Mouse (Mus musculus): ENCODE measurements at regions not wholly inside any gene's neighbourhood (a gene's known extent, or its start where the extent isn't known, plus 50 kb on each side); places are given as distances from the start of the nearest gene placed in this dataset.

- no peak for DNase-seq
Observed at GRCm38 (mm10) chr19:37754024-37754423, 56.4 kb downstream of the Cyp26a1 start.

- no peak for DNase-seq
Observed at GRCm38 (mm10) chr19:37755372-37755771, 57.8 kb downstream of the Cyp26a1 start.

- no peak for DNase-seq
Observed at GRCm38 (mm10) chr19:37769376-37769775, 71.8 kb downstream of the Cyp26a1 start.

- no peak for DNase-seq
Observed at GRCm38 (mm10) chr19:37771956-37772355, 74.4 kb downstream of the Cyp26a1 start.

GRCm38 (mm10) chr19:37774551-37774950 is 77.0 kb downstream of the Cyp26a1 start:
- DNase-seq: no peak

- DNase-seq: no peak
Observed at GRCm38 (mm10) chr19:37774966-37775365, 77.4 kb downstream of the Cyp26a1 start.

- DNase-seq: peak; percentile 34 to 54
Observed at GRCm38 (mm10) chr19:37777961-37778360, 80.4 kb downstream of the Cyp26a1 start.

- no peak for DNase-seq
Observed at GRCm38 (mm10) chr19:37778568-37778967, 81.0 kb downstream of the Cyp26a1 start.

- DNase-seq: no peak
Observed at GRCm38 (mm10) chr19:37788540-37788939, 90.9 kb downstream of the Cyp26a1 start.

- no peak for DNase-seq
Observed at GRCm38 (mm10) chr19:37789576-37790180, 92.1 kb downstream of the Cyp26a1 start.

GRCm38 (mm10) chr19:37790281-37791073 is 92.9 kb downstream of the Cyp26a1 start:
- no peak for DNase-seq

GRCm38 (mm10) chr19:37793176-37793575 is 95.6 kb downstream of the Cyp26a1 start:
- DNase-seq: no peak

GRCm38 (mm10) chr19:37795552-37796343 is 98.2 kb downstream of the Cyp26a1 start:
- peak in 1 of 2 experiments; percentile 24 for DNase-seq

GRCm38 (mm10) chr19:37800161-37800660 is 102.6 kb downstream of the Cyp26a1 start:
- no peak for DNase-seq

- no peak for DNase-seq
Observed at GRCm38 (mm10) chr19:37809666-37810065, 112.1 kb downstream of the Cyp26a1 start.

- DNase-seq: peak; percentile 59 to 64
Observed at GRCm38 (mm10) chr19:37814089-37815073, 116.8 kb downstream of the Cyp26a1 start.

GRCm38 (mm10) chr19:37815627-37816026 is 118.0 kb downstream of the Cyp26a1 start:
- DNase-seq: no peak

- DNase-seq: no peak
Observed at GRCm38 (mm10) chr19:37821243-37821642, 123.6 kb downstream of the Cyp26a1 start.

GRCm38 (mm10) chr19:37821671-37822190 is 124.1 kb downstream of the Cyp26a1 start:
- no peak for DNase-seq

GRCm38 (mm10) chr19:37824155-37824554 is 126.6 kb downstream of the Cyp26a1 start:
- DNase-seq: no peak

GRCm38 (mm10) chr19:37831406-37831805 is 133.8 kb downstream of the Cyp26a1 start:
- DNase-seq: no peak

GRCm38 (mm10) chr19:37836900-37837299 is 139.3 kb downstream of the Cyp26a1 start:
- DNase-seq: no peak

Data from lung, postnatal 4 days (tissue).